Mouse (Mus musculus) urinary bladder, adult 18-20 months (tissue): ENCODE data around the gene Grm4.

Experiments
- DNase-seq, 2 experiments: peaks; one replicate each; pipeline ENCODE4 v3.0.0; 2022; ENCODE audit warnings: low spot score in 2 of 2, mixed read lengths in 2 of 2

The Grm4 gene

DNA sequence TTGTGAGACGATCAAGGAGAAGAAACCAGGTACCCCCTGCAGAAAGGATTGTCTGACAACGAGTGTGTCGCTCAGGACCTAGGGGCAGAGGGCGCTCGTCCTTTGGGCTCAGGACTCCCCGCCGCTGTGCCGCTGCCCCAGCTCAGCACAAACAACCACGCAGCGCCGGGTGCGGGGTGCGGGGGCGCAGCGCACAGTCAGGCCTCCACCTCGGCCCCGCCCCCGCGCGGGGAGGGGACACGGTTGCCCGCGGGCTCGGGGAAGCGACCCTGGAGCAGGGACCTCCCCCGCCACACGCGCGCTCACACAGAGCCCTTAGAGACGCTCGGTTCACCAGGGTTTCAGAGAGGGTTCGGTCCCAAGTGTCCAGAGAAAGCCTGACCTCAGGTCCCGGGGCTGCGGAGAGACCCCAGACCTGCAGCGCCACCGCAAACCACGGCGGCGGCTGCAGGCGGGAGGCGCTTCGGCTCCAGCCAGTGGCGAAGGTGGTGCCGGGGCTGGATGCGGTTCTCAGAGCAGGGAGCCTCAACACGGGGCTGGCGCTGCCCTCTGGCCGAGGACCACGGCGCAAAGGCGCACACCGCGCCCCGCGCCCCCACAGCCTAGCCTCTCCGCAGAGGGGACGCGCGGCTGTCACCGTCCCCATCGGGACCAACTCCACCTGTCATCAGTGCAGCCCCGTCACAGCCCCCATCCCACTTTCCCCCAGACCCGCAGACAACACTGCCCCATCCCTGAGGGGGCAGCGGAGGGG, 9.2 kb downstream of the Grm4 start:
- no peak for DNase-seq

DNA sequence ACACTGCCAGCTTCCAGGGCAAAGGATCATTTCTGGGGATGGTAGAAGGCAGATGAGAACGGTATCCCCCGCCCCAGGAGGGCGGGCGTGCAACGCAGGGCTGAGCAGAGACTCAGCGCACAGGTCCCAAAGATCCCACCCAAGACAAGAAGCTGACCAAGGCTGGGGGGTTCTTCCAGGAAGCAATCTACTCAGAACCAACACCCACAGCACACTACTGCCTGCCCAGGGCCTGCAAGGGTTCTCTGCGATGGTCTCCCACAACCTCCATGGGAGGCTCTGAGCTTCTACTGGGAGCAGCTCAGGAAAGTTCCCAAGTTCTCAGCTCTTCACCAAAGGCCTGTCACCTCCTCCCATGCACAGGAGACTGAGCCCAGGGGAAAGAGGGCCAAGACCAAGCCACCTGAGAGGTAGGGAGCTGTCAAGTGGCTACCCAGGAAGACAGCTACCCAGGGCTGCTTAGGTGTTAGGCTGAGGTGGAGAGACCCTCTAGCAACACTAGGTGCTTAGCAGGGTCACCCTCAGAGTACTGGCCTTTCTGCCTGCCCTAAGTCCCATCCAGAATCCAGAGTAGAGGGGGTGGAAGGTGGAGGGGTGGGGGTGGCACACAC, 10.0 kb downstream of the Grm4 start:
- DNase-seq, result no peak

DNA sequence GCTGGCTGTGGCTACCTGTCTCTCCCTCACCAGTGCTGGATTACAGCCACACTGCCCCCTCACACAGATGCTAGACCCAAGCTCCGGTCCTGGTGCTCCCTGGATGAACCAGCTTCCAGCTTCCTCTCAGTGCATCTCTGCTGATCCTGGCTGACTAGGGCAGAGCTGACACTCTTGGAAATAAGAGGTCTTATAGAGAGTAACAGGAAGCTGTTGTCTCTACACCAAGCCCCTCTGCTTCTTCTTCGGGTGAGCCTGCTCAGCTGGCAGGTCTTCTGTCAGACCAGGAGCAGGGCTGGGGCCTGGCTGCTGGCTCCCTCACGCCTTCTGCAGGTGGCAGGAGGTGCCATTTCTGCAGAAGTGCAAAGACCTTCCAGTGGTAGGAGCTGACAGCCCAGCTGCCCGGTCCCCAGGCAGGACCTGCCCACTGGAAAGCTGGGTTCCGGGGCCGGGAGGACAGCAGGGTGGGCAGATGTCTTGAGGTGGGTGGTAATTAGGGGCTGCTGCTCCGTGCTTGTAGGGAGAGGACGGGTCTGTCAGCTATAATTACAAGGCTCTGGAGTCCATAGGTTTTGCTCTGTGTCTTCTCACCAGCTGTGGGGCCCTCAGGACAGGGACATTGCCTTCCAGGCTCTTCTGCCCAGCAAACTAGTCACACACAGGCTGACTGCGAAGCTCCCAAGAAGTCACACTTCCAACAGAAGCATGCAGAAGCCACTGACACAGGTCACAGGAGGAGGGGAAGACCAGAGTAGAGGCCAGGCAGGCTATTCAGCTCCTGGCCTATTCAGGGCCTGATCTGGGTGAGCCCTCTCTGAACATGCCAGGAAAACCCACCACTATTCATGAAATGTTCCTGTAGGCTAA, 10.7 kb downstream of the Grm4 start:
- DNase-seq, result no peak

DNA sequence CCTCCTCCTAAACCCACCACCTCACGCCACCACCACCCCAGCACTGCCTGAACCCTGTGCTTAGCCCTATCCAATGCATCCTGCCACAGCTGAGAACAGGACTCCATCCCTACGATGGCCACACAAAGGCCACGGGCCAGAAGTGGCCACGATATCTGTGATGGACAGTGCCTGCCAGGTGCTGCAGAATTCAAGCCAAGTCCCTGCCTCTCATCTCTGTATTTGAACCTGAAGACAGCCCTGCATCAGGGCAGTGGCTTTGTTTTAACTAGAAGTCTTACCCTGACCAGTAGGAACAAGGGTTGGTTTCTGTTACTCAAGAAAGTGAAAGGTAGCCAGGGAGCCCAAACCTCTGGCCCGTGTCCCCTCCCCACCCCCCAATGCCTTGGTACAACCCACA, 12.1 kb downstream of the Grm4 start:
- no peak for DNase-seq

DNA sequence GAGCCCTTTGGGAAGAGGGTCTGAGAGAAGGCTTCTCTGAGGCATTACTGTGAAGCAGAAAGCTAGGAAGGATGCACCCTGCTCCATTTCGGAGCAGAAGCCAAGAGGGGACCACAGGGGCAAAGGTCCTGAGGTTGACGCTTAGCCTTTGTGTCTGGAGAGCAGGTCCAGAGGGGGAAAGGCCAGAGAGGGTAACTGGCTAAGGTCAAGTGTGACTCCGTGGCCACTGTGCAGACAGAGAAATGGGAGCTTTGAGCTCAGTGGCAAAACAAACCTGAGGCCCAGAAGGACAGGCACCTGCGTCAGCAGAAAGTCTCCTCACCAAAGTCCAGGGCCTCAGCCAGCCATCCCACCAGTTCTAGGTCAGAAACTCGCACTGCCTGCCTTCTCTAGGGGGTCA, 12.7 kb downstream of the Grm4 start:
- no peak for DNase-seq

- DNase-seq, result no peak
Measured at GRCm38 (mm10) chr17:27508002-27508401, 13.2 kb downstream of the Grm4 start.

DNA sequence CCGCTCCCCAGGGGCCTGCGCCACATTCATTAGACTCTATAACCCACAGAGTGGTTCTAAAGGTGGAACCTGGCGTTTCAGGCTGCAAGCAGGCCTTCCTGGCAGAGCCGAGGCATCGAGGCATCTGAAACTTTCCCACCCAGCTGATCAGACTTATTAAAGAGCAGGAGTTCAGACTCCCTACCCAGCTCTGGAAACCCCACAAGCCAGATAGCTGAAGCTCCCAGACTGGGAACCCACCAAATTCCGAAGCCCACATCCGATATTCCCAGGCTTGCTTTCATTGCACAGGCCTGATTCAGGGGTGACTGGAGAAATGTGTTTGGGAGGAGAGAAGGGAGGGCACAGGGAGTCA, 13.6 kb downstream of the Grm4 start:
- DNase-seq, result no peak

- DNase-seq, result no peak
Measured at GRCm38 (mm10) chr17:27506871-27507590, 14.2 kb downstream of the Grm4 start.

GRCm38 (mm10) chr17:27506362-27506761, 14.8 kb downstream of the Grm4 start:
- no peak for DNase-seq

DNA sequence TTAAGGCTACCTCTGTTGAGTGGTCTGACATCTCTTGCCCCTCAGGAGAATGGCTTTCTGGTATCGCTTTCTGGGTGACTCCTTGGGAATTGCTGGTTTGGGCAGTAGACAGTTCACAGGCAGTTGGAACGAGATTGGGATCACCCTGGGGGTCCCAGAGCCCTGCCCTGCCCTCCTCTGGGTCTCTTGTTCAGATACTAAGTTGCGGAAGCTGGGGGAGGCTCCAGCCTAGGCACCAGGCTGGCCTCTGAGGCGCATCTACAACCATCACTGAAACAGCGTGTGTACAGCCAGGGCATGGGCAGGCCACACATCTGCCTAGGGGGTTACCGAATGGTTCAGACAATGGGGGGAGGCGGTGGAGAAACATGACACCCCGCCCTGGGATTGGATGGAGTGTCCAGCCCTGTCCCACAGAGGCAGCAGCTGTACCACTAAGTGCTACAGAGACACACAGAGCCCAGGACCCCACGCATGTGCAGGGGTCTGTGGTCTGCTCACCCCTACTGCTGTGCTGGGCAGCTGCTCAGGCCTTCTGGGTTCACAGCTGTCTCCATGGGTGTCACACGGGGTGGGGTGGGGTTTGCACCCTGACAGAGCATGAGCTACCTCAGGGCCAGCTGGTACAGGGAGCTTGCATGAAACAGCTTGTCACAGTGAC, 15.9 kb downstream of the Grm4 start:
- DNase-seq, result no peak

DNA sequence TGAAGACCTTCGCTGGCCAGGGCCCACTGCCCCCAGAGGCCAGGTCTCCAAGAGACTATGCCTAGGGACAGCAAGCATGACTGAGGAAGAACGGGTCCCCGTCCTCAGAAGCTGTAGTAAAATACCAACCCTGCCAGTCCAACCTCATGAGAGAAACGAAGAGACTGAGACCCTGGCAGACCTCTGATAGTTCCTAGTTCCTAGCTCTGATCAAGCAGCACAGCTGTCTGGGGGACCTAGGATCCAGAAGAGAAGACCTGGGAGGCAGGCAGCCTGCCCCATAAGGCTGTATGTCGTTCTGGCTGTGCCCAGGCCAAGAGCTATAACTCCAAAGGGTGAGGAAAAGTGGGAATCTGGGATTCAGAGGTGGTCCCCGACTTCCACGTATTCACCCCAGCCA, 17.3 kb downstream of the Grm4 start:
- no peak for DNase-seq

- no peak for DNase-seq
Measured at GRCm38 (mm10) chr17:27502736-27503445, 18.3 kb downstream of the Grm4 start.

DNA sequence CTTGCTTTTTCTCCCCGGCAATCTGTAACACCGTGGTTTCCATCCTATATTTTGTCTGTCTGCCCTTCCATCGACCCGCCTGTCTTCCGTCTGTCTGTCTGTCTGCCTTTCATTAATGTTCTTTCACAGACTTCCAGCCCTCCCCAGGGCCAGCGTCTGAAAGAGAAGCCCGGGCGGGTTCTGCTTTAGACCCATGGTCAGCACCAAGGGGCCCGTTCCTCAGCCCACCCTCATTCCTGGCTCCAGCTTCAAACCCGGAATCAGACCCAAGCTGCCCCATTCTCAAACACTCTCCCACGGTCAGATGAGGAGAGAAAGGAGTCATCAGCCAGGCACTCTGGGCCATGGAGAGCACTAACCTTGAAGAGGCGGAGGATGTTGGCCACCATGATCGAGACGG, 18.9 kb downstream of the Grm4 start:
- no peak for DNase-seq

DNA sequence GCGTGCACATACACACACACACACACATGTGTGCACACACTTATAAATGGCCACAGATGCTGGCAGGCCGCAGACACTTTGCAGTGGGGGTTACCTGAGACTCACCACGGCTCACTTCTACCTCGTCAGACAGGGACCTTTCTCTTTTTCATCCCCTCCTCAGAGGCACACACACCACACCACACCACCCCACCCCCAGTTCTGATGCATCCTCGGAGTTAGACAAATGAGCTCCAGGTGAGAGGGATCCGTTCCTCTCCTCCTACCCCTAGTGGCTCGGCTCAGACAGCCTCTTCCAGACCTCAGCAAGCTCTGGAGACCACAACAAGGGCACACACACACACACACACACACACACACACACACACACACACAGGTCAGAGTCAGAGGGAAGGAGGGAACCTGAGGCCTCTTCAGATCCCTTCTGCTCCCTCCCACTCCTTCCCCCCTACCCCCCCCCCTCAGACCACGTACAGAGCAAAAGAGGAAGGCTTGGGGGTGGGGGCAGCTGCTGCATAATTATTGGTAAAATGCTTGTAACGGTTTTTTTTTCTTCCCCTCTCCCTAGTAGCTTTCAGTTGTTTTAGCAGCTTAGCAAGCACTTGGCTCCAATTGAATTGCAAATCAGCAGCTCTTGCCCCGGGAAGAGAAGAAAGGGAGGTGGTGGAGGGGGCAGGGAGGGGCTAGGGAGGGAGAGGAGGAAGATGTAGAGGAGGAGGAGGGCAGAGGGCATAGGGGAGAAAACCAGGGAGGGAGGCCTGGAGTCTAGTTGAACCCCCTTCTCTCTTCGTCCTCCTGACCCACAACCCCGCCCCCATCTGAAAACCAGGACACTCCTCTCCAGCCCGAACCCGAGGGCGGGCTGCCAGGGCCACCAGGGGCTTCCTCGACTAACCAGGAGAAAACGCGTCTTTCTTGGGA, 19.6 kb downstream of the Grm4 start:
- no peak for DNase-seq

GRCm38 (mm10) chr17:27500811-27501210, 20.4 kb downstream of the Grm4 start:
- no peak for DNase-seq

GRCm38 (mm10) chr17:27499080-27499479, 22.1 kb downstream of the Grm4 start:
- DNase-seq, result no peak

DNA sequence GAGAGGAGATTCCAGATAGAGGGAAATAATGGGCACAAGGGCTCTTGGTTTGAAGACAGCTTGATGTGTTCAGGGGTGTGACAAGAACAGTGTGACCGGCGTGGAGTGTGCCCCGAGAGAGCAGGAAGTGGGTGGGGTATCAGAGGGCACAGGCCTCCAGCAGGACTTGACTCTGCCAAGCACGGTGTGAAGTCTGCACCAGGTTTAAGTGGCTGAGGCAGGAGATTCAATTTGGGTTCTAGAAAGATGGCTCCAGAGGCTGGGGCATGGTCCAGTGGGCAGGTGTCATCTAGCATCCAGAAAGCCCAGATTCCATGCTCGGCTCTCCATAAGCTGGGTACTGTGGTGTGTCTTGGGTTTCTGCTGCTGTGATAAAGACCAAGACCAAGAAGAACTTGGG, 23.4 kb downstream of the Grm4 start:
- DNase-seq, result no peak

DNA sequence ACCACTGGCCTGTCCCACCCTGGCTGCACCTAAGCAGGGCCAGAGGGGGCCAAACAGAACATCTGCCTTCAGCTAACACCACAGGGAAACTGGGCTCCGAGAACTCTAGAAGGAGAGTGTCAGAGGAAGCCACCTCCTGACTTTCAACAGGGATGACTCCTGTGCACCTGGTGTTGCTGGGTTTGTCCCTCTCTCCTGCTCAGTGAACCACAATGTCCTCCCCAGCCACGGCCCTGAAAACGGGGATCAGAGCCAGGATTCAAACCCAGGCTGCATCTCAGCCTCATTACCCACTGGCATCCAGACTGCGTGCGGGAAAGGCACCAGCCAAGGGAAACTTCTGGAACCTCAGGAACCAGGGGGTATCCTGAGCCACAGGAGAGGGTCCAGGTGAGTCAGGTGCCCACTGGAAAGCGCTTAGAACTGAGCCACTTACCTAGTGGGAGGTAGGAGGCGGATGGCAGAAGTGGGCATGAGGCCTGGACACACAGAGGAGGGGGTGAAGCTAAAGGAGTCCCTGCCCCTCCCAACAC, 26.1 kb downstream of the Grm4 start:
- no peak for DNase-seq

- DNase-seq, result no peak
Measured at GRCm38 (mm10) chr17:27493969-27494368, 27.2 kb downstream of the Grm4 start.

DNA sequence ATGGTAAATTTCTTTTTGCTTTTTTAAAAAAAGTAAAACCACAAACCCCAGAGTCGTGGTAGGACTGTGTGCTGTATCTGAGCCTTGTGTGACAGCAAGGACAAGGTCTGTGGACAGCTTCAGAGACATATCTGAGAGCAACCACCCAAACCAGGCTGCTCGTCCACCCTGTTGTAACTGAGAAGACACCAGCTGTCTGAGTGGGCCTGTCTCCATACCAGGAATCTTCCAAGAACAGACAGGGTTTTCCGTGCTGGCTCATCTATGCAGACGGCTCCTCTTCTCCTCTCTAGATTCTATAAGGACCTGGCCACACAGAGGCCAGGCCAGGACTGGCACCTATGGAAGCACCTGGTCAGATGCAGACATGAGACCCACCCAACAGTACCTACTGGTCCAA, 27.8 kb downstream of the Grm4 start:
- no peak for DNase-seq
